Comparison of ENCODE assay signal across 8 mouse cellular contexts in genomic region chr10:85127395-85128287, GRCm38 (mm10). TPM values are rescaled to one million over a fixed set of nuclear protein-coding genes. Genes with fewer than 3 reads are reported as not detected.
DNase-seq lines count a peak whose midpoint lies in the region; ATAC-seq and TF ChIP-seq lines count a peak whose summit lies in the region.

Gene Mterf2 (minus strand): TSS chr10:85128027.

- H3K4me1 ChIP-seq in hindbrain, postnatal 0 days (ENCODE audit: insufficient read depth, low read length) = peaks cover 12% of the 10 kb centered on the region

- intact Hi-C loops in gastrocnemius, adult 2 months (cut with DNase I) = no loop called here
- intact Hi-C loops in left cerebral cortex, adult 2 months (cut with DNase I) = no loop called here

- peak; percentile 99 for DNase-seq in ZHBTc4 (ENCODE audit: low read depth, low spot score)
- DNase-seq in gastrocnemius, adult 2 months = peak; percentile 96
- DNase-seq in hindbrain, postnatal 0 days (ENCODE audit: low spot score) = peak; percentile 100
- peak; percentile 89 to 92 for DNase-seq in left cerebral cortex, adult 2 months (ENCODE audit: extremely low spot score in 1 of 2, low spot score in 2 of 2)
- peak; percentile 96 to 98 for DNase-seq in right cerebral cortex, adult 2 months (ENCODE audit: low spot score in 2 of 2)
- DNase-seq in urinary bladder, postnatal 14 days (ENCODE audit: low spot score) = peak; percentile 92

- H3K27ac ChIP-seq in gastrocnemius, adult 2 months = peak within 1 kb of the TSS; percentile 93
- peak within 1 kb of the TSS; percentile 64 for H3K27ac ChIP-seq in hindbrain, postnatal 0 days
- H3K27ac ChIP-seq in left cerebral cortex, adult 2 months = peak within 1 kb of the TSS; percentile 85

- no peaks in the 10 kb centered on the region for H3K27me3 ChIP-seq in hindbrain, postnatal 0 days (ENCODE audit: insufficient read depth, low read length)

- H3K9me3 ChIP-seq in hindbrain, postnatal 0 days (ENCODE audit: low read length) = no peaks in the 10 kb centered on the region

- peak; percentile 98 for ATAC-seq in common myeloid progenitor, adult 5-6 weeks (replicated peaks; ENCODE audit: low read depth, poor library complexity, severe bottlenecking)
- ATAC-seq in hindbrain, postnatal 0 days = peak; percentile 99
- ATAC-seq in megakaryocyte, adult 5-6 weeks (ENCODE audit: poor library complexity, severe bottlenecking) = peak; percentile 95

- H3K4me3 ChIP-seq in gastrocnemius, adult 2 months = peak within 1 kb of the TSS; percentile 78
- H3K4me3 ChIP-seq in hindbrain, postnatal 0 days (ENCODE audit: low read length) = peak within 1 kb of the TSS; percentile 67
- peak within 1 kb of the TSS; percentile 81 for H3K4me3 ChIP-seq in left cerebral cortex, adult 2 months

- H3K36me3 ChIP-seq in hindbrain, postnatal 0 days (ENCODE audit: insufficient read depth, low read length) = peaks cover 13% of the 10 kb centered on the region; the same call in 1 of the 2 replicates

- peak within 1 kb of the TSS; percentile 66 for H3K9ac ChIP-seq in hindbrain, postnatal 0 days (replicated peaks; ENCODE audit: low read length)

- peak; percentile 50 for TF ChIP-seq CTCF in gastrocnemius, adult 2 months (IDR thresholded peaks at IDR 0.05)
- peak; percentile 60 for TF ChIP-seq CTCF in hindbrain, postnatal 0 days (IDR thresholded peaks at IDR 0.05; ENCODE audit: low read depth)
- peak; percentile 20 for TF ChIP-seq CTCF in left cerebral cortex, adult 2 months (IDR thresholded peaks at IDR 0.05)

- H3K4me2 ChIP-seq in hindbrain, postnatal 0 days (ENCODE audit: low read depth, low read length) = peak within 1 kb of the TSS; percentile 69

- 7% methylated on average over 20 of the region's 20 CpGs for WGBS in hindbrain, postnatal 0 days

RNA-seq across cellular contexts. Expression of gene Mterf2, which starts in this region (rescaled TPM):
- 5.3 and 7.9 TPM in 2 replicates for total RNA-seq in common myeloid progenitor, adult 5-6 weeks (2017)
- total RNA-seq in gastrocnemius, adult 2 months (2021) = 10 to 100 TPM in 1 of 2 experiments, 1 to 10 TPM in 1; 9.9 to 14.3 TPM
- 9.8 and 16.3 TPM in 2 replicates for total RNA-seq in hindbrain, postnatal 0 days (2014; rRNA removed)
- polyA plus RNA-seq in hindbrain, postnatal 0 days (2015; fragmentation: Nextera tagmentation; extraction: Ambion mirVana) = 20.0 and 22.8 TPM in 2 replicates
- total RNA-seq in left cerebral cortex, adult 2 months (2021) = 10 to 100 TPM; 11.9 to 14.4 TPM
- total RNA-seq in megakaryocyte, adult 5-6 weeks (2015) = 2.4 and 3.9 TPM in 2 replicates
- 1.9 and 2.2 TPM in 2 replicates for total RNA-seq in megakaryocyte, adult 5-6 weeks (2017)

Comparison
In these comparisons a context has a peak if more than half of its experiments do, and no peak if none do; other contexts are left out.
1. Peak in every context shown above with its lines: DNase-seq, ATAC-seq, H3K4me3 ChIP-seq and H3K27ac ChIP-seq.